Mouse (Mus musculus) cerebellum, adult 9-10 months (tissue): Measurements from ENCODE around the gene Adamts14.
A peak's percentile ranks its signal among the peaks of the same experiment; 100 is the strongest.

ENCODE experiments used
- DNase-seq: peaks from one replicate; pipeline ENCODE4 v3.0.0; 2022

Gene Adamts14

GRCm38 (mm10) chr10:61273081-61273843 is at the start of gene Adamts14:
Adamts14 (minus strand) TSS chr10:61273438.
- no peak for DNase-seq

GRCm38 (mm10) chr10:61318527-61318926 is 45.3 kb upstream of the Adamts14 start:
- DNase-seq = no peak

GRCm38 (mm10) chr10:61315324-61315880 is 42.2 kb upstream of the Adamts14 start:
- DNase-seq = no peak

- no peak for DNase-seq
Observed at GRCm38 (mm10) chr10:61313750-61314149, 40.5 kb upstream of the Adamts14 start.

- DNase-seq = no peak
Observed at GRCm38 (mm10) chr10:61312754-61313153, 39.5 kb upstream of the Adamts14 start.

GRCm38 (mm10) chr10:61312159-61312558 is 38.9 kb upstream of the Adamts14 start:
- no peak for DNase-seq

- no peak for DNase-seq
Observed at GRCm38 (mm10) chr10:61308706-61309320, 35.6 kb upstream of the Adamts14 start.

- DNase-seq = no peak
Observed at GRCm38 (mm10) chr10:61305928-61306590, 32.8 kb upstream of the Adamts14 start.

GRCm38 (mm10) chr10:61304046-61304445 is 30.8 kb upstream of the Adamts14 start:
- no peak for DNase-seq

- no peak for DNase-seq
Observed at GRCm38 (mm10) chr10:61300996-61301395, 27.8 kb upstream of the Adamts14 start.

- no peak for DNase-seq
Observed at GRCm38 (mm10) chr10:61297477-61297876, 24.2 kb upstream of the Adamts14 start, which contains the start of gene Prf1. Prf1 (plus strand) TSS chr10:61297833.

GRCm38 (mm10) chr10:61296713-61297445 is 23.6 kb upstream of the Adamts14 start:
- DNase-seq = no peak

GRCm38 (mm10) chr10:61294242-61294641 is 21.0 kb upstream of the Adamts14 start:
- DNase-seq = no peak

GRCm38 (mm10) chr10:61290479-61290878 is 17.2 kb upstream of the Adamts14 start:
- DNase-seq = no peak

GRCm38 (mm10) chr10:61290016-61290415 is 16.8 kb upstream of the Adamts14 start:
- DNase-seq = no peak

- no peak for DNase-seq
Observed at GRCm38 (mm10) chr10:61286246-61286645, 13.0 kb upstream of the Adamts14 start.

- DNase-seq = peak; percentile 55
Observed at GRCm38 (mm10) chr10:61285271-61285670, 12.0 kb upstream of the Adamts14 start.

GRCm38 (mm10) chr10:61284309-61284708 is 11.1 kb upstream of the Adamts14 start:
- no peak for DNase-seq

- DNase-seq = no peak
Observed at GRCm38 (mm10) chr10:61281115-61281514, 7.9 kb upstream of the Adamts14 start.

GRCm38 (mm10) chr10:61277918-61278674 is 4.9 kb upstream of the Adamts14 start:
- DNase-seq = no peak

GRCm38 (mm10) chr10:61277051-61277450 is 3.8 kb upstream of the Adamts14 start:
- no peak for DNase-seq

- peak; percentile 26 for DNase-seq
Observed at GRCm38 (mm10) chr10:61275669-61276110, 2.5 kb upstream of the Adamts14 start.
